Mouse (Mus musculus) adrenal gland, adult 2 months (tissue): ENCODE measurements around the gene Rasgef1c. TPM values are rescaled to one million over a fixed set of nuclear protein-coding genes. Genes with fewer than 3 reads are reported as not detected.

ENCODE experiments used
- DNase-seq: peaks from one replicate; pipeline ENCODE4 v3.0.0; 2021
- long read RNA-seq: library from polyadenylated mRNA; stranded (forward); transcript quantifications from one replicate; pipeline ENCODE4 v2.0.0, GENCODE M21; 2021
- polyA plus RNA-seq: library from polyadenylated mRNA; depleted of rRNA; stranded (reverse); fragments of >200 nt; gene quantifications from 2 replicates; pipeline ENCODE4 v1.2.3, GENCODE M21; 2012; rRNA removed
- total RNA-seq, 2 experiments: library from RNA; stranded (reverse); gene quantifications; 2 replicates each; pipeline ENCODE4 v1.2.3; 2021

Gene Rasgef1c
- total RNA-seq (1 to 10 TPM in 1 of 2 experiments, under 1 TPM in 1; 0.43 to 1.0 TPM), polyA plus RNA-seq (0.71 and 0.83 TPM in 2 replicates)
- long read RNA-seq, partial matches to known transcripts, result 0 of 1 reads
- long read RNA-seq, other reads (novel, unspliced or antisense), result 1 of 1 reads

GRCm38 (mm10) chr11:49901659-49902458 is at the start of gene Rasgef1c:
TSS of gene Rasgef1c (plus strand) at chr11:49901835.
- peak; percentile 82 for DNase-seq

DNA sequence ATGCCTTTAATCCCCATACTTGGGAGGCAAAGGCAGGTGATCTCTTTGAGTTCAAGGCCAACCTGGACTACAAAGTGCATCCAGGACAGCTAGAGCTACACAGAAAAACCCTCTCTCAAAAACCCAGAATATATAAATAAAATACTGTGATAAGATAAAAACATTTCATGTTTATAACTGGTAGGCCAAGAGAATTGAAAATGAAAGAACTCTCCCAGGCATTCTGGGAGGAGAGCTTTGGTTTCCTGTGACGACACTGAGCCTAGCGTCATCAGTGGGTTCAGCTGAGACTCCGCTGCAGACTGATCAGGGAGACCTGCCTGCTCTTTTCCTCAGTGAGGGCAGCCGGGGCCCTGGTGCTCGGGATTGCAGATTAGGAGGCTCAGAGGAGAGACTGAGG is 46.5 kb upstream of the Rasgef1c start:
- no peak for DNase-seq

DNA sequence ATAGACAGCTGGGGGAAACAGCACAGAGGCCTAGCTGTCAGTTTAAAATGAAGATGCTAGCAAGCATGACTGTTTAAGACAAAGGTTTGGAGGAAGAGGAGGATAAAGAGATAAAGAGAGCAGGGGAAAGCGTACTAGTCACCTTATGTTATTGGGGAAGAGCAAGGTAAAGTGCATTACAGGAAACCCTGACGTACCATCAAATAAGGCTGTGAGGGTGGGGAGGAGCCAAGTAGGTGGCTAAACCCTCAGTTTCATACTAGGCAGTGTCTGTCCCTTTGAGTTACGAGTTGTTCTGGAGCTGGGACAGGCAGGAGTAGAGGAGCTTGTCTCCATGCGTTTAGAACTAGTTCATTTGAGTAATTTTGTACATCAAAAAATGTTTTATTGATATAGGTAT is 40.5 kb upstream of the Rasgef1c start:
- DNase-seq, result no peak

DNA sequence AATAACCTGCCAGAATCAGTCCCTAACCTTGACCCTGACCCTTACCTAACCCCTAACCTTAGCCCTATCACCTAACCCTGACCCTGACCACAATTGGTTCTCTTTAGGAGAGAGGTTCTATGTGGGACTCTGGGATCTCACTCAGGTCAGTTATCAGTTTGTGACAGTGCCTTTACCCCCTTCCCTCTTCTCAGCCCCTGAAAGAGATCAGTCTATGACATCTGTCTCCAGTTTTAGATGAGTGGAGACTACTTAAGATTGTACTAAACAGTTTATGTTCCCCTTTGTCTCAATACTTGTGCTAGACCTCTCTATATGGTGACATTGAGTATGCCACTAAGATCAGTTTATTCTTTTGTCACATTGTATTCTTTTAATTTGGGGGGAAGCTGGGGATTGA is 37.7 kb upstream of the Rasgef1c start:
- no peak for DNase-seq

DNA sequence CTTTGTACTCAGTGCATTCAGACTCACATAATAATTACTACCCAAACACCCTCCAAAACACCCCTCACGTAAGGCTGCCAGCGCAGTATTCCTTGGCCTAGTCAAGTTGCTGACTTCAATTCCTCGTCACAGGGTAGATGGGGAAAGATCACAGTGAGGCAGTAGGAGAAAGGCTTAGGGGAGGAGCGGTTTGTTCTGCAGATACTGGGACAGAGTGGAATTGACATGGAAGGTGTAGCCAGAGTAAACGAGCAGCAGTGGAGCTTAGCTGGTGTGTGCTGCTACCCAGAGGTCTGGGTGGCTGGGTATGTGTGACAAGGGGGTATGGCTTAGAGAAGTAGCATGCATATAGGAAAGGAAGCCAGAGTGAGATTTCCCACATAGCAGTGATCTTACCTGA is 34.3 kb upstream of the Rasgef1c start:
- no peak for DNase-seq

DNA sequence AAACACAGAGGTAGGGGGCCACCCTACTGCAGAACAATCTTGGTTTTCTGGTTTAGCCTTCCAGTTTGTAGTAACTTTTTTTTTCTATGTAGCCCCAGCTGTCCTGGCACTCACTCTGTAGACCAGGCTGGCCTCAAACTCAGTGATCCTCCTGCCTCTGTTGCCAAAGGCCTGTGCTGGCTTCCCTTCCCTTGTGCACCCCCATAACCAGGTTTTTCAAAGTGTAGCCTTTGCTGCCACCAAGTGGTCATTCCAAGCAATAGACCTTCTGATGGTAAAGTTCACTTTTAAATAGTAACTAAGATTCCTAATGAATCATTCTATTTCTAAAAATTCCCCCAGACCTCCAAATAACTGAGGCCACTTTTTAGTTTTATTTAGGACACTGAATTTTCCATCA is 31.9 kb upstream of the Rasgef1c start:
- DNase-seq, result peak; percentile 44

DNA sequence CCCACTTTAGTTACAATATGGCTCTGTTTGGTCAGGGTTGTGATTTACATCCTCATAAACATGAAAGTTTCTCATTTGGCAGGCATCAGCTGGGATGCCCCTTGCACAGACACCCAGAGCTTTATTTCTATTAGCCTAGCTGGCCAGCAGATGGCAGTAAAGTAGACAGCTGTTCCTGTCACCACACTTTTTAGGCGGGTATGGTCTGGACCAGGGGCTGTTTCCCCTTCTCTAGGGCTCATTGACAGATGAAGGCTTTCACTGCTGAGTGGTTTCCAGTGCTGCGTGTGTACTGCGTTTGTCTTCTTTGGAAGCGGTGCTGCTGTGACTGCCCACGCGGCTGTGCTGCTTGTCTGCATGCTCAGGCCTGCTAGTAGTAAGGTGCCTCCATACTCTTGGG is 29.7 kb upstream of the Rasgef1c start:
- DNase-seq, result peak; percentile 34

GRCm38 (mm10) chr11:49872779-49873178 is 28.9 kb upstream of the Rasgef1c start:
- no peak for DNase-seq

- DNase-seq, result no peak
These were observed 24.5 kb upstream of the Rasgef1c start for GRCm38 (mm10) chr11:49876948-49877817.

DNA sequence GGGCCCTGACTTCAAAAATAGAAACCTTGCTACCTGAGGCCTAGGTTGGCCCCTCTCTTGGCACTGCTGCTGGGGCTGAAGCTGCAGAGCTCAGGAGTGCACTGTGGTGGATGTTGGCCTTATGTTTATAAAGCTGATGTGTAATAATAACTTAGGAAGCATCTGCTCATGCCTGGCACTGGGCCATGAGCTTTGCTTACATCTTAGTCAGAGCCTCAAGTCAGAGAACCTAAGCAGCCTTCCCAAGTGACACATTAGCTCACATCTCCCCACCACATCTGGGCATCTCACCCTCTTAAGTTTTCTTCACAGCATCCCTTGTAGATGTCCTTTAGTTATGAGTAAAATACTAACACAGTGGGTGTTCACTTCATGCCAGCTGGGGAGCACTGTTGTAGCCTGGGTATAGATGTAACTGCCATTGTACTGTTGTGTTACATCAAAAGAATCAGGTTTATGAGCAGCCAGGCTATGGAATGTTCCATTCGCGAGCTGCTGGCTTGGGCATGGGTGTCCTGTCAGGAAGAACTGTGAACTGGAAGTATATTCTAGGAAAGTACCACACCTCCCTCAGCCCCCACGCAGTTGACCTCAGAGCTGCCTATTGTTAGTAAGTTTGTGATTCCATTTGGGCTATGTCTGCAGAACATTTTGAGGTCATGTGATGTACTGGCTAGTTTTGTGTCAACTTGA is 21.5 kb upstream of the Rasgef1c start:
- no peak for DNase-seq

- no peak for DNase-seq
These were observed 18.2 kb upstream of the Rasgef1c start for GRCm38 (mm10) chr11:49883394-49883793.

- no peak for DNase-seq
These were observed 13.2 kb upstream of the Rasgef1c start for GRCm38 (mm10) chr11:49888469-49888868.

DNA sequence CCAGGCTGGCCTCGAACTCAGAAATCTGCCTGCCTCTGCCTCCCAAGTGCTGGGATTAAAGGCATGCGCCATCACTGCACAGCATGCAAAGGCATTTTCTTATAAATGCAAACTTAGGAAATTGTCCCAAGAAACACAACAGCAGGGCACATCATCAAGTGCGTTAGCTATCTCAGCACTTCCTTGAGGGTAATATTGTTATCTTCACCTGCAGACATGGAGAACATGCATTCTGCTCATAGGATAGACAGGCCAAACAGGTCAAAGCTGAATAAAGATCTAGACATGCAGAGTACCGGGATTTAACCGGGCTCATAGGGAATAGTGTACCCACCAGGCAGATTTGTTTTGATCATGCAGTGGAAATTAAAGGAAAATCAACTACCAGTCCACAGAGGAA is 9.6 kb upstream of the Rasgef1c start:
- DNase-seq, result no peak

DNA sequence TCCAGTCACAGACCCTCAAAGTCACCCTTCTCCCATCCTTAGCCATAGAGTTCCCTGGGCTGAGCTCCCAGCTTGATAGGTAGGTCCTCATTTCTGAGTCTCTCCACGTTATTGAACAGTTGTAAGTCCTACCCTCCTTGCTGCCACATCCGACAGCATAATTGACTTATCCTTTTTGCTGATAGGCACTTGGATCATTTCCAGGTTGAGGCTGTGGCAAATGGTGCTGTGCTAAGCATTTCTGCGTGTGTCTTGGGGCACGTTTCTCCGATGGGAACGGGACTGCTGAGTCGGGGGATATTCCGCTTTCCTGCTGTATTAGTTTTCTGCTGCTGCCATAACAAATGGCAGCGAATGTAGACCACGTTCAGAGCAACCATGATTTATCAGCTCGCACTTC is 7.8 kb upstream of the Rasgef1c start:
- no peak for DNase-seq

DNA sequence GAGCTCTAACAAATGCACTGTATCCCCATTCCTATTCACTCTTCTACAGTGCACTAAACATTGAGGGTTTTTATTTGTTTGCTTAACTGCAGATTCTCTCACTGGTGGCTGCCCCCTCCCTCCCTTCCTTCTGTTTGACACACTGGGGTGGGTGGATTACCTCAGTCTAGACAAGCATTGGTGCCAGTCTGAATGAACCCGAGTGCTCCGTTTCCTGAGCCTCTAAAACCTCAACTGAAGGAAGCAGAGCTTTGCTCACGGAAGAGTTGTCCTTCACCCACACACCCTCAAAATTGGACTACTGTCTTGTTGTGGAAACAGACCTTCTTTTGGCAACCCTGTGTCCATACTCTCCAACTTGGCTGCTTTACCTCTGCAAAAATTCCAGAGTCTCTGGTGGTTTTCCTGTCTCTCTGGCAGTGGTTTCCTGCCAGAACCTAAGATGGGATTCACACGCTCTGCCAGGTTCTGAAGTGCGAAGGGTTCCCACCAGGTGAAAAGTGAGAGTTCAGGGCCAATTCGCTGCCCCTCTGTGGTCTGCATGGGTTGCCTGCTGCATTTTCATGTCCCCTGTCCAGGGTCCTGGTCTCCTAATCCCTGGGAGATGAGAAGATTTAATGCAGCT is 5.6 kb upstream of the Rasgef1c start:
- no peak for DNase-seq

DNA sequence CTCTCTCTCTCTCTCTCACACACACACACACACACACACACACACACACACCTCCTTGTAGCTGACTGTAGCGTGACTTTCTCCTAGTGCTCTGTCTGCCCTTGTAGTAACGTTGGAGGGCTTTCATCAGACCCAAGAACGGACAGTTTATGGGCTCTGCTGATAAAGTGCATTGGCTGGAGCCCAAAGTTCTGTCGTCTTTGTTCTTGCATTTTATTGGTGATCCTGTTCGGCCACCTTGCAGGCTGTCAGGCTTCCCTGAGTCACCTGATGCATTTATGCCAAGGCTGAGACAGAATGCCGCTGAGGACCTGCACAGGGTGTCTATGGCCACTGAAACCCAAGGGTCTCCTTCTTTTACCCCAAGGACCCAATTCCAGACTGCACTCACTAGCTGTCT is 1.6 kb upstream of the Rasgef1c start:
- peak; percentile 74 for DNase-seq

DNA sequence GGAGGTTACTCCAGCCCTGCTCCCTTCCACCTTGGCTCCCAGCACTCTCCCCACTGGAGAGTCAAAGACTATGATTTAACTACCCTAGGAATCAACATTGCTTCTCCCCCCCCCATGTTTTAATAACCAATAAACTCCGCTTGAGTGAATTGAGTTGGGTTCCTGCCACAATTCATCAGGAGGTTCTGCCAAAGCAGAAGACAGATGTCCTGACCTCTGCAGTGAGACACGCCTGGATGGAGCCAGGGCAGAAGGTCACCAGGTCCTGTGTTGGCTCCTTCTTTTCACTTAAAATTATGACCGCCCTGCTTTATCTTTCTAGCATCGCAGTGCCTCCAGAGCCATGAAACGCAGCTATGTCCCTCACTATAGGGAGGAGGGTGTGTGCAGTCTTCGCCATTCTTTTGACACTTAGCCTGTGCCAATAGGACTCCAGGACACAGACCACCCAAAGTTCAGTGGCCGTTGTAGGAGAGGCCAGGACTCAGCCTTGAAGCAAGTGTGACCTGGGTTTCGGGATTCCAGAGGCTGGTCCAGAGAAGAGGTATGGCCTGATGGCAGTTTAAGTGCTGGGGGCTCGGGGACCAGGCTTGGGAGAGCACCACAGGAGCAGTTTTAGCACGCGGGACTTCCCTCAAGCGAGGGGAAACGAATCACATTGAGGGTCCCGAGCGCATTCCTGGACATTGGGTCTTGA is 525 bp upstream of the Rasgef1c start:
- no peak for DNase-seq

DNA sequence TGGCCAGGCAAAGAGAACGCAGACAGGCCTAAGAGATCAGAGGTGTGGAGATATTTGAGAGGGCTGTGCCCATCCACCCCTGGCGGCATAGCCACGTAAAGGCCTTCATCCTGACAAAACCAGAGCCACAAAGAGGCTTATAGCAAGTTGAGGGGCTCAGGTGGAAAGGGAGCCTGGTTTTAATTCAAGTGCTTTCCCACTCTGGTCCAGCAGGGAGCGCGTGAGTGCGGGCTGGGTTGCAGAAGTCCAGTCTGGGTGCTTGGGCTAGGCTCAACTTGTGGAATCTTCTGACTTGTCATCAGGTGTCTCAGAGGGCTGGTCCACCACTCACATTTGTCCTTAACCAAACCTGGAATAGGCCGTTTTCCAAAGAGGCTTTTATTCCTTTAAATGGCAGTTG is 1.7 kb downstream of the Rasgef1c start:
- peak; percentile 76 for DNase-seq

DNA sequence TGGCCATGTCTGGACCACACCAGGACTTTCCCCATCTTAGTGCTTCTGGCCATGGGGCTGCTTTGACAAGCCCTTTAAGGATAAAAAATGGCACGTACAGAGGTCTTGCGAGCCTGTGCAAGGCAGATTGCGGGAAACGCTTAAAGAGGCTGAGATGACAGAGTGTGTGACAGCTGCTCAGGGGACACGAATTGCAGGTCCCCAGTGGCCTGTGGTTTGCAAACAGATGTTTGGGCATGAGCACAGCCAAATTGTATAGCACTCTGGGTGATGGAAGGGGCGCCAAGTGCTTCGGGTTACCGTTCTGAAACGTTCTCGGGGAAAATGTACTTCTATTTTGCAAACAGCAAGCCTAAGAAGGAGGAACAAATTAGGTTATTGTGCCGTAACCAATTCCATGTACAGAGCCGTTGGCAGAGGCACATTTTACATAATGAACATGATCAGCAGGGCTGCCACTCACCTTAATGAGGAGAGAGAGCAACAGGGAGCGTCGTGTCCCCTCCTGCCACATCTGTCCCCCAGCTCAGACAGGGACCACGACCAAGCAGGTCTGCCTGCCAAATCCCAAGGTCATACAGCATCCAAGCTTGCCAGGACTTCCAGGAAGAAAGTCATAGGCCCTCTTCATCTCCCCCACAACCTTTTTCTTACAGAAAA is 17.0 kb downstream of the Rasgef1c start:
- no peak for DNase-seq

DNA sequence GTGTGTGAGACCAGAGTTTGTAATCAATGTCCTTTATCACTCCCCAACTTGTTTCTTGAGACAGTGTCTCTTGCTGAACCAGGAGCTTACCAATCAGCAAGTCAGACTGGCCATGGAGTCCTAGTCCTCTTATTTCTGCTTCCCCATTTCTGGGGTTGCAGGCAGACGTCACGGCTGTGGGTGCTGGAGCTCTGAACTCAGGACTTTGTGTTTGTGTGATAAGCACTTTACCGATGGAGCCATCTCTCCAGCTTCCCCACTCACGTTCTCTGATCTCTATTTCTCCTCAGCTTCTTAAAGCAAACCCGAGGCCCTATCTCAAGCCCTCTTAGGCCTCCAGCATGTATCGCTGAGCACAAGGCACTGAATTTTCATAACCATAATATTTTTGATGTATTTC is 17.7 kb downstream of the Rasgef1c start:
- DNase-seq, result no peak

DNA sequence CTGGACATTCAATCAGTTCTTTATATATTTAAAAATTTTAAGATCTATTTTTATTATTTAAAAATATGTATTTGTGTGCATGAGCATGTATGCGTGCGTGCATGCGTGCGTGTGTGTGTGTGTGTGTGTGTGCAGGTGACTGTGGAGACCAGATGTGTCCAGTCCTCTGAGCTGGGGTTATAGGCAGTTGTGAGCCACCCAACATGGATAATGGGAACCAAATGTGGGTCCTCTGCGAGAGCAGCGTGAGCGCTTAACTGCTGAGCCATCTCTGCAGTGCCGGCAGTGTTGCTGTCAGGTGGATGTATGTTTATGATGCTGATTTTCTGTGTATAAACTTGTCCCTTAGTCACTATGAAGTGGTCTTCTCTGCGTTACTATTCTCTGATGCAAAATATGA is 21.9 kb downstream of the Rasgef1c start:
- no peak for DNase-seq
